Mouse (Mus musculus): ENCODE results near the gene Ifi27l2a.
A peak's percentile ranks its signal among the peaks of the same experiment; 100 is the strongest.
"Not testable (repeated sequence)": the region's sequence is repeated elsewhere in the genome, so short reads cannot be mapped to it uniquely, and the experiment has no call there.

Ifi27l2a gene

GRCm38 (mm10) chr12:103443524-103443923 lies at the start of gene Ifi27l2a:
TSS of gene Ifi27l2a (minus strand) at chr12:103443680.
- no peak for DNase-seq (ENCODE audit: low spot score)

- peak; percentile 52 for DNase-seq (ENCODE audit: low spot score)
These were observed 49.3 kb upstream of the Ifi27l2a start for GRCm38 (mm10) chr12:103492767-103493166.

GRCm38 (mm10) chr12:103491091-103491730 lies 47.7 kb upstream of the Ifi27l2a start:
- DNase-seq (ENCODE audit: low spot score) = no peak

GRCm38 (mm10) chr12:103487750-103488149 lies 44.3 kb upstream of the Ifi27l2a start:
- DNase-seq (ENCODE audit: low spot score) = no peak

GRCm38 (mm10) chr12:103487276-103487675 lies 43.8 kb upstream of the Ifi27l2a start:
- no peak for DNase-seq (ENCODE audit: low spot score)

GRCm38 (mm10) chr12:103486726-103487125 lies 43.2 kb upstream of the Ifi27l2a start:
- no peak for DNase-seq (ENCODE audit: low spot score)

GRCm38 (mm10) chr12:103484200-103484972 lies 40.9 kb upstream of the Ifi27l2a start:
- not testable (repeated sequence) for DNase-seq (ENCODE audit: low spot score)

- DNase-seq (ENCODE audit: low spot score) = no peak
These were observed 39.3 kb upstream of the Ifi27l2a start for GRCm38 (mm10) chr12:103482781-103483180.

- DNase-seq (ENCODE audit: low spot score) = no peak
These were observed 38.2 kb upstream of the Ifi27l2a start for GRCm38 (mm10) chr12:103481671-103482070.

- DNase-seq (ENCODE audit: low spot score) = no peak
These were observed 34.1 kb upstream of the Ifi27l2a start for GRCm38 (mm10) chr12:103477461-103478015.

GRCm38 (mm10) chr12:103476779-103477389 lies 33.4 kb upstream of the Ifi27l2a start:
- no peak for DNase-seq (ENCODE audit: low spot score)

GRCm38 (mm10) chr12:103474481-103474880 lies 31.0 kb upstream of the Ifi27l2a start:
- DNase-seq (ENCODE audit: low spot score) = no peak

- DNase-seq (ENCODE audit: low spot score) = peak; percentile 32
These were observed 13.7 kb upstream of the Ifi27l2a start, which contains the start of gene Ifi27l2b for GRCm38 (mm10) chr12:103457140-103457539. TSS of gene Ifi27l2b (minus strand) at chr12:103457223.

- DNase-seq (ENCODE audit: low spot score) = not testable (repeated sequence)
These were observed 13.2 kb upstream of the Ifi27l2a start for GRCm38 (mm10) chr12:103456727-103457126.

GRCm38 (mm10) chr12:103453361-103453760 lies 9.9 kb upstream of the Ifi27l2a start:
- DNase-seq (ENCODE audit: low spot score) = peak; percentile 38

GRCm38 (mm10) chr12:103445060-103445459 lies 1.6 kb upstream of the Ifi27l2a start:
- DNase-seq (ENCODE audit: low spot score) = no peak

GRCm38 (mm10) chr12:103444261-103444660 lies 781 bp upstream of the Ifi27l2a start:
- not testable (repeated sequence) for DNase-seq (ENCODE audit: low spot score)

- DNase-seq (ENCODE audit: low spot score) = no peak
These were observed 5.9 kb downstream of the Ifi27l2a start for GRCm38 (mm10) chr12:103437601-103438000.

GRCm38 (mm10) chr12:103434861-103435260 lies 8.6 kb downstream of the Ifi27l2a start:
- no peak for DNase-seq (ENCODE audit: low spot score)

GRCm38 (mm10) chr12:103433986-103434731 lies 9.3 kb downstream of the Ifi27l2a start, which contains the start of gene Ifi27:
TSS of gene Ifi27 (plus strand) at chr12:103434211.
- DNase-seq (ENCODE audit: low spot score) = no peak

- DNase-seq (ENCODE audit: low spot score) = no peak
These were observed 10.1 kb downstream of the Ifi27l2a start for GRCm38 (mm10) chr12:103433430-103433829.

- DNase-seq (ENCODE audit: low spot score) = no peak
These were observed 16.8 kb downstream of the Ifi27l2a start for GRCm38 (mm10) chr12:103426710-103427109.

All from yolk sac, embryonic 10.5 days (tissue).